Mouse (Mus musculus) MEL-GATA-1-ER (cell line): Measurements from ENCODE around the gene Acad10.
"Not testable (repeated sequence)": the region's sequence is repeated elsewhere in the genome, so short reads cannot be mapped to it uniquely, and the experiment has no call there.

Source experiments
- DNase-seq: peaks from one replicate; pipeline ENCODE4 v3.0.0-alpha.2; 2012; ENCODE audit warnings: low read depth; ENCODE audit errors: extremely low read depth

The Acad10 gene

DNA sequence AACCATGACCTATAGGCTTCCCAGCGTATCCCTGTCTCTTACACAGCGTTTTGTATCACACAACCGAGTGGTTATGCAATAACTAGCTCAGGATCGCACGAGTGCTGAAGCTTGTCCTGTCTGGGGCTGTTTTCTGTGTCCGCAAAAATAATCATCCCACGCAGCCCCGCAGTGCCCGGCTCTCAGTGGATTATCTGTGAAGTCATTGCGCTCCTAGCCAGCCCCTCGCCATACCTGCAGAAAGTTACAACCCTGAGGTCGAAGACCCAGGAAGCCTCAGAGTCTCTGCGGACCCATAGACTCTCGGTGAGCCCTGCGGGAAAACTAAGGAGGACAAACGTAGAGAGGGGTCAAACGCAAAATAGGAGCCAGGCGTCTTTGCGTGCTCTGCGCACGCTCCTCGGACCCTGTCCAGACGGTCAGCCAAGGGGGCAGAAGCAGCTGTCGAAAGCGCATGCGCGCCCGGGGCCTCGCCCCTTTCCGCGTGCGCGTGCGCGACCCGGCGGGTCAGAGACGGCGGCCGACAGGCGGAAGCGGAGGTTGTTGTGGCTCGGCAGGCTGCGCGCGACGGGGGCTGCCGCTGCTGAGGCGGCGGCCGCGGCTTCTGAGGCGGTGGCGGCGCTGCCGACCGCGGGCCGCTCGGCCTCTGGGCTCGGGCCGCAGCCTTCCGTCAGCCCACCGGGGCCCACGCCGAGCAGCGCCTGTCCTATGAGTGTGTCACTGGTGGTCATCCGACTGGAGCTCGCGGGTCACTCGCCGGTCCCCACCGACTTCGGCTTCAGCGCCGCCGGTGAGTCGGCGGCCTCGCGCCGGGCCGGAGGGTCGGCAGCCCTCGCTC, at the start of gene Acad10, which contains the start of gene Brap:
TSS of gene Acad10 (minus strand) at position 456 of the 838 bp plus-strand sequence.
TSS of gene Brap (plus strand) at position 505 of the 838 bp plus-strand sequence.
- DNase-seq, result peak; percentile 47

DNA sequence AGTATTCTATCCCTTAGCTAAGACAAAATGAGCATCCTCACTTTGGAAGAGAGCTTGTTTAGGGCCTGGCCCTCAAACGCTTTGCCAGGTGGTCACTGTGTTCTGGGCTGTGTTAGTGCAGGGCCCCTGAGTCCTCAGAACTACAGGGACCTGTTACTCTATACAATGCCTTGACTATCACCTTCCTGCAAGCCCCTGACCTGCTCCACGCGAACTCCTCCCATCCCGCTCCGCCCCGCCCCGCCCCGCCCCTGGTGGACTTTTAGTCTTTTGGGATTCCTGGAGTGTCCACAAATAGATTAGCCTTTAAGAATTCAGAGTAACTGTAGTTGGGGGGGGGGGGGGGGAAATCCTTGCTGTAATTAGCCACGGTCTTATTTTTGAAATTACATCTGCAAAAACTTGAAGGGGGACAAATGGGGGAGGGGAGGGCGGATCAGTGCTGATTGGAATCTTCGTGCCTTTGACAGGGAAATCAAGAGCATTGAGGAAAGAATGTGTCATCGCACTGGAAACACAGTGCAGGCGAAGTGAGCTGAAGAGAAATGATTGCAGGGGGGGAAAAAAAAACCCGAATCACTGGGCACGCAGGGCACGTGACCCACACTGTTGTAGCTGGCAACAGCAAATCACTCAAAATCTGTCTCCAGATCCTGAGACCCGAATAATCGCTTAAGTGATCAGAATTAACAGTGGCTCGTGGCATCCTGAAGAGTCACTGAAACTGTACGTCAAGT, 44.4 kb upstream of the Acad10 start:
- no peak for DNase-seq

GRCm38 (mm10) chr5:121703341-121703740, 43.0 kb upstream of the Acad10 start:
- no peak for DNase-seq

DNA sequence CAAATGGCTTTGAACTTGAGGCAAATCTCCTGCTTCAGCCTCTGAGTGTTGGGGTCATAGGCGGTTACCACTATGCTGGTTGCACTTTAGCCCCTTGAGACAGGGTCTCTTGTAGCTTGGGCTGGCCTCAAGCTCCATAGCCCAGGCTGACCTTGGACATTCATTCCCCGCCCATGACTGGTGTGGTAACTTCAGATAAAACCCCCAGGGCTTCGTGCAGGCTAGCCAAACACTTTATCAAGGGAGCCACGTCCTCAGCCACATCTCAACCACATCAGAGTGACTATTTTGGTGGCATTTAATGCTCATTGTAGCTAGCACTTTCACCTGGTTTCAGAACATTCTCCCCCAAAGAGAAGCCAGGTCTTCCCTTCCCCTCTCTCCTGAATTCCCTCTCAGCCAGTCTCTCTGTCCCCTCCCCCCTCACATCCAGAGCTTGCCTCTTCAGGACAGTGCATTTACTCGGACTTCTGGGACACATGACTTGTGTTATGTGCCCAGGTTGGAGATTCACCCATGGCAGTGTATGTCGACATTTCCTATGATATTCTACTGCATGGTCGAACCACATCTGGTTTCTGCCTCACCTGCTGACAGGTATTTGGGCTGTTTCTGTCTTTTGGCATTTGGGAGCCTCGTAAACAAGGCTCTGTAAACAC, 40.9 kb upstream of the Acad10 start:
- no peak for DNase-seq

DNA sequence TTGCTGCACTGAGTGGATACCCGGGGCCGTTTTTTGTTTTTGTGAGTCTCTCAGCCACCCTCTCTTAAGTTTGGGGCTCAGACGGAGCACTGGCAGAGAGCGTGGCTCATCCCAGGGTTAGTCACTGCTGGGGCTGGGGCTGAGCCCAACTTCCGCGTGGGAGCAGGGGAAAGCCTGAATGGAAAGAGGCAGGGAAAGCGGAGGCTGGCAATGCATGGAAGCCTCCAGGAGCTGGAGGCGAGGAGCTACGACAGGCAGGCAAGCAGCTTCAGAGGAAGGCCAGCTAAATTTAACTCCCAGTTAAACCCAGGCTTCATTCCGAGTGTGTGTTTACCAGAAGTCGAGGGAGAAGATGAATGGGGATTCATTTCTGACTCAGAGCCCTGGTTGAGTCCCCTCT, 40.2 kb upstream of the Acad10 start:
- DNase-seq, result no peak

DNA sequence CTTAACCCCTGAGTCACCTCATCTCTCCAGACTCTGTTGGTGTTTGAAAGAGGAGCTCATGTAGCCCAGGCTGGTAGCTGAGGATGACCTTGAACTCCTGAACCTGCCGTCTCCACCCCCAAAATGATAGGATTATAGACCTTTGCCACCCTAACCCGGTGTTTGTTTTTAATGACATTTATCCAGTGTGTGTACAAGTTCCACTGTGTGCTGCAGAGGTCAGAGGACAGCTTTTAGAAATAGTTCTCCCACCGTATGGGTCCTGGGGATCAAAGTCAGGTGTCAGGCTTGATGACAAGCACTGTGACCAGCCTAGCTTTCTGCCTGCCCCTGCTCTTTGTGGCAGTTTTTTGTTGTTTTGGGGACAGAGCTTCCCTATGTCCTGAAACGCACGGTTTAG, 39.6 kb upstream of the Acad10 start:
- no peak for DNase-seq

GRCm38 (mm10) chr5:121696761-121697160, 36.4 kb upstream of the Acad10 start:
- no peak for DNase-seq

DNA sequence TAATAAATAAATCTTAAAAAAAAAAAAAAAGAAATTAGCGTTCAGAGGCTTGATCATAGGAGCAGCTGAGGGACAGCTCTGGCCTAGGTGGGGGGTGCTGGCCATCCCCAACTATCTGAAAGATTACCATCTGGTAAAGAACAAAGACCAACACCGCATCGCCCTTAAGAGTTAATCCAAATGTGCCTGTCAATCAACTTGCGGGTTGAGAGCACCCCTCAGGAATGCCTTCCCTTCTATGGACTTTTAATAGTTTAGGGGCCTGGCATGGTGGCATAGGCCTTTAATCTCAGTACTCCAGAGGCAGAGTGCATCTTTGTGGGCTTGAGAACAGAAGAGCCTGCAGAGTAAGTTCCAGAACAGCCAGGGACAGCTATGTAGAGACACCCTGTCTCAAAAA, 32.6 kb upstream of the Acad10 start:
- no peak for DNase-seq

- not testable (repeated sequence) for DNase-seq
Measured at GRCm38 (mm10) chr5:121691436-121691835, 31.1 kb upstream of the Acad10 start.

- DNase-seq, result no peak
Measured at GRCm38 (mm10) chr5:121690482-121691211, 30.3 kb upstream of the Acad10 start.

DNA sequence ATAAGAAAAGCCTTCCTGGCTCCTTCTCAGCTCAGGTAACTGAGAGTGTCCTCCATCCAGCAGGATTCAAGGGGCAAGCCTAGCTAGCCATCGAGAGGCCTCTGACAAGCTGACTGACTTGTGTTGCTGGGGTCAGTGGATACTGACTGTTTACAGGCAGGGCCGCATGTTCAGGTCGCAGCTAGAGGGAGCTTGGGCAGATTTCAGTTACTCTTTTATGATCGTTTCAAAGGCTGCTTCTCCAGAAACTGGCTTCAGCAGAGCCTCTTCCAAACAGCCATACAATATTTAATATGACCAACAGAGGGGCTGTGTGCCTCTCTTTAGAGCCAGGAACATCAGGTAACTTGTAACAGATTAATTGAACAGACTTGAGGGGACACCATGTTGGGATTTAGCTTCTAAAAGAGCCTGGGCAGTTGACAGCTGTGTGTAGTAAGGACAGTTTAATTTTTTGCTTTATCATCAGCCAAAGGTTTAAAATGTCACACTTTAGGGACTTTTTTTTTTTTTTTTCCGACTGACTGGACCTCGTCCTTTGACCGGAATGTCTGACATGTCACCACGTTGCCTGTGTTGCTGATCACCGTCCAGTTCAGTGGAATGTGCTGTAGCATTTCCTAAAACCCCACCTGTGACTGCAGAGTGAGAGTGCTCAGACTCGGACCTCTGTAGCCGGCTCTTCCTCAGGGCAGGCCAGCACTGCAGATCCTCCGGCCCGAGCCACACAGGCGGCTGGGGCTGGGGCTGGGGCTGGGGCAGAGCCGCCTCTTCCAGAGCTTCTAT, 26.0 kb upstream of the Acad10 start:
- DNase-seq, result no peak

DNA sequence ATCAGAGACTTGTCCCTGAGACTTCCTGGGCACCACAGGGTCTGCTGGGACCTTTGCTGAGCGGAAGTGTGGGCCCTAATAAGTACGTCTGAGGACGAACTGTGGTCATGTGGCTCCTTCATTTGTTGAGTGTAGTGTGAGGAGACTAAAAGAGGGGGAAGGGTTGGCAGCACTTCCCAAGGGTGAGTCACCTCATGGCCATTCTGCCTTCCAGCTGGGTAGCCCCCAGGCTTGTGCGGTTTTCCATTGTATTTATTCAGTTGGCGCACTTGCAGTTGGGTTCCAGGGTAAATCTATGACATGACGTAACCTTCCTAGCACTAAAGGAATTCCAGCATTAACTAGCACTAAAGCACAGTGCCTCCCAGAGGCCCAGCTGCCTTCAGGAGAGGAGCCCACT, 25.2 kb upstream of the Acad10 start:
- no peak for DNase-seq

- DNase-seq, result no peak
Measured at GRCm38 (mm10) chr5:121682250-121682649, 21.9 kb upstream of the Acad10 start.

DNA sequence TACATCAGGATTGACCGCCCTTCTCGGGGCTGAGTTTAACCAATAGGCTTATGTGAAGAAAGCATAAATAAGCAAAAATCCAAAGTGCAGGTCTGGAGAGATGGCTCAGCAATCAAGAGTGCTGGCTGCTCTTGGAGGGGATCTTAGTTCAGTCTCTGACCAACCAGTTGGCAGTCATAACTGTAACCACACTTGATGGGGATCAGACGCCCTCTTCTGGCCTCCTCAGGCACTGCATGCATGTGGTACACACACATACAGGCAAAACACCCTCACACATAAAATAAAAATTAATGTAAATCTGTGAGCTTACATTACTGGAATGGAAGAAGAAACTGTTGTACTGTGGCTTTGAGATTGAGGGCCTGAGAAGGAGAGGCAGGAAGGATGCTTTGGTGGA, 10.1 kb upstream of the Acad10 start:
- DNase-seq, result peak; percentile 29

DNA sequence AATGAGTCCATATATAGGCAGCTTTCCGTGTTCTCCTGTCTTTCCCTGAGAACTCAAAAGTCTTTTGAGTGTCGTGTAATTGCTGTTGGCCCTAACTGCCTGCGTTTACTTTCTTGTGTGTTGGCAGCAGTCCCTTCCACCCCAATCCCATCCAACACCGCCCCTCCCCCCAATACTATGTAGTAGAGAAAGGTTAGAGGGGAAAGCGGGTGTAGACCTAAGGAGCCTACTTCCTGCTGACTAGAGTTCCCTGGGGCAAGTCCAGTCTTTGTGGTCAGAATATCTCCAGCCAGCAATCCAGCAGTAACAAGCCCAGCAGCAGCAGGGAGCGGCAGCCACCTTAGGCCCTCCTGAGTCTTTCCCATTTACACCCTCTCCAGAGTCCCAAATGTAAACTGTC, 8.1 kb upstream of the Acad10 start:
- no peak for DNase-seq

- DNase-seq, result no peak
Measured at GRCm38 (mm10) chr5:121667067-121667466, 6.8 kb upstream of the Acad10 start.

DNA sequence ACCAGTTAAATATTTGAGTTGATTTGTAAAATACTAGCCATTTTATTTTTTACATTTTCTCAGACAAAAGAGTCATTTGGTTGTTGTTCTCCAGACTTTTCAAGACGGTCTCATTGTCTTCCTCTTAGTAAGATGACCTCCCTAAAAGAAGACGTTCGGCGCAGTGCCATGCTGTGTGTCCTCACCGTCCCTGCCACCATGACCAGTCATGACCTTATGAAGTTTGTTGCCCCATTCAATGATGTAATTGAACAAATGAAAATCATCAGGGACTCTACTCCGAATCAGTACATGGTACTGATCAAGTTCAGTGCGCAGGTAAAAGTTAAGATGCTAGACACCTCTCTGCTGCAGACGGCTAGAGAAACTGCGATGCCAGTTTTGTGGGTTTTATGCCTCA, 4.7 kb upstream of the Acad10 start:
- DNase-seq, result no peak

GRCm38 (mm10) chr5:121664078-121664477, 3.8 kb upstream of the Acad10 start:
- DNase-seq, result no peak

DNA sequence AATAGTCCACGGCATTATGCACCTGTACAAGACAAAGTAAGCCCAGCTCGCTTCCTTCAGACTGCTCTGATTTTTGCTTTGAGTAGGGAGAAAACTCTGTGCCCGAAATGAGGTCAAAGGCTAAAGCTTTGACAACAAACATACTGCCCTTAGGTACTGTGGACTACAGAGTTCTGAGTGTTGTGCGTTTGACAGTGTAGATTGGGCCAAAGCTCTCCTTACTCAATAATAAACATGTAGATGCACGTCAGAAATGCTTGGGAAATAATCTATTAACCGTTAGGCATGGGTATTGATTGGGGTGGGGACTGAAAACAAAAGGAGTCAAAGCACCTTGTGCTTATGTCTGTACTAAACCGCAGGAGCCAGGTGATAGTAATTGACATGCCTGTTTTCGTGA, 3.1 kb upstream of the Acad10 start:
- DNase-seq, result no peak

GRCm38 (mm10) chr5:121661494-121661893, 1.2 kb upstream of the Acad10 start:
- no peak for DNase-seq

- no peak for DNase-seq
Measured at GRCm38 (mm10) chr5:121660897-121661254, 562 bp upstream of the Acad10 start.
